Mouse (Mus musculus) midbrain, embryonic 15.5 days (tissue): ENCODE measurements around the gene Ppt2. TPM values are rescaled to one million over a fixed set of nuclear protein-coding genes. Genes with fewer than 3 reads are reported as not detected.
A peak's percentile ranks its signal among the peaks of the same experiment; 100 is the strongest.

Source experiments
- ATAC-seq: fragments of 200-750 bp; cut with Nextera tagmentation; replicated peaks from 2 replicates; pipeline ENCODE4 v1.8.0; 2017; ENCODE audit warnings: moderate TSS enrichment
- H3K27ac ChIP-seq: fragments of 300-500 bp; sonication (generic); 2 replicates; pipeline ENCODE4 v1.5.1; 2015; ENCODE audit warnings: mild to moderate bottlenecking, inconsistent platforms
- H3K27me3 ChIP-seq: fragments of 300-500 bp; sonication (generic); replicated peaks from 2 replicates; pipeline ENCODE4 v1.6.1; 2015; ENCODE audit warnings: inconsistent platforms
- H3K36me3 ChIP-seq: fragments of 300-500 bp; sonication (generic); replicated peaks from 2 replicates; pipeline ENCODE4 v1.6.1; 2015; ENCODE audit warnings: inconsistent platforms
- H3K4me1 ChIP-seq: fragments of 300-500 bp; sonication (generic); 2 replicates; pipeline ENCODE4 v1.6.1; 2015; ENCODE audit warnings: inconsistent platforms
- H3K4me2 ChIP-seq: fragments of 300-500 bp; sonication (generic); 2 replicates; pipeline ENCODE4 v1.6.1; 2015; ENCODE audit warnings: inconsistent platforms, mild to moderate bottlenecking, moderate library complexity
- H3K4me3 ChIP-seq: fragments of 300-500 bp; sonication (generic); 2 replicates; pipeline ENCODE4 v1.5.1; 2015; ENCODE audit warnings: mild to moderate bottlenecking, inconsistent platforms
- H3K9ac ChIP-seq: fragments of 300-500 bp; sonication (generic); 2 replicates; pipeline ENCODE4 v1.6.1; 2015; ENCODE audit warnings: mild to moderate bottlenecking, inconsistent platforms
- H3K9me3 ChIP-seq: fragments of 300-500 bp; sonication (generic); 2 replicates; pipeline ENCODE4 v1.6.1; 2016; ENCODE audit warnings: inconsistent platforms
- WGBS: fragments of 180-500 bp; shearing (Covaris S2); methylation state at CpG from one replicate; pipeline ENCODE4 v1.1.7; 2015; ENCODE audit warnings: mixed read lengths; 5-methylcytosine and 5-hydroxymethylcytosine counted together
- polyA plus RNA-seq: library from polyadenylated mRNA; unstranded; fragments of >200 nt; fragmentation: Nextera tagmentation; extraction: Ambion mirVana; gene quantifications from 2 replicates; pipeline ENCODE4 v1.2.1, GENCODE M21; 2015

The Ppt2 gene
- polyA plus RNA-seq, 1 experiment from 2014 or later = 20.9 TPM

DNA sequence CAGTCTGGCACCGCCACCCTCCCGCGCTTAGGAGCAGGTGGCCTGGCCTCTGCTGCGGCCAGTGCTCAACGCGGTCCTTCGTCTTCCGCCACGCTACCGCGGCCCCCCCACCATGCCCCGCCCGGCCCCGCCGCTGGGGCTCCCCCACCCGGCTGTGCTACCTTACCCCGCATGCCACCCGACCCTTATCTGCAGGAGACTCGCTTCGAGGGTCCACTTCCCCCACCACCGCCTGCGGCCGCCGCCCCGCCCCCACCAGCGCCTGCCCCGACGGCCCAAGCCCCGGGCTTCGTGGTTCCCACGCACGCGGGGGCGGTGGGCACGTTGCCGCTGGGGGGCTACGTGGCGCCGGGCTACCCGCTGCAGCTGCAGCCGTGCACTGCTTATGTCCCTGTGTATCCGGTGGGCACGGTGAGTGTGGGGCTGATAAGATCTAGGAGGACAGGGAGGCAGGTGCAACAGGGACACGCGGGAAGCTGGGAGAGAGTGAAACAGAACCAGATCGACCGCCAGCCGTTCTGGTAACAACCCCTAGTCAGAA, 2.5 kb upstream of the Ppt2 start:
- Histone ChIP-seq H3K4me2 (peak overlapping the region; percentile 89), H3K9ac (peak overlapping the region; percentile 63), H3K36me3 (no peaks in the 10 kb centered on the region), H3K27me3 (peaks cover 3% of the 10 kb centered on the region; the same call in 1 of the 2 replicates), H3K4me3 (peak overlapping the region; percentile 71), H3K9me3 (no peaks in the 10 kb centered on the region), H3K4me1 (peaks cover 54% of the 10 kb centered on the region), H3K27ac (no peak overlapping the region; the same call in 1 of the 2 replicates)
- ATAC-seq = no peak
- WGBS = 2% methylated on average over 47 of the region's 48 CpGs

GRCm38 (mm10) chr17:34629796-34630603, 1.7 kb upstream of the Ppt2 start:
- Histone ChIP-seq H3K9me3 (no peaks in the 10 kb centered on the region), H3K27ac (peak overlapping the region; percentile 95)
- WGBS = 14% methylated on average over 12 of the region's 12 CpGs

DNA sequence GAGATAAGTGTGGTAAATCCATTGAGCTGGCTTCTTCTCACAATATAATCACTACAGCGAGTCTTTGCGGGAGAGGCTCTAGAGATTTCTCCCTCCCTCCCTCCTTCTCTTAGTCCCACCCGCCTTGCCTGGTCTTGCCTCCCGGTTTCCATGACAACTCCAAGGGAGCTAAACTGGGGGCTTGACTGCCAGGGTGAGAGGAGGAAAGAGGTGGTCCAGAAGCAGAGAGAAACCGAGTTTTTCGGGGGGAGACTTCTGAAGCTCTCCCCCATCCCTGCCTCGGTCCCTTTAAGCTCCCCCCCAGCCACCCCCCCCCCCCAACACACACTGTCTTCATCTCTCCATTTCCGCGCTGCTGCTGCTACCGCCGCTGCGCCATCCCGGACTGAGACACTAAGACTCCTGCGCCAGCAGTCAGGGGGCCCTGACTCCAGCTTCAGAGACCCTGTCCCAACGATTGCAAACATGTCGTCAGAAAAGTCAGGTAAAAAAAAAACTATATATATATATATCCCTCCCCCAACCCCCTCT, 976 bp upstream of the Ppt2 start, which contains the start of gene Prrt1:
Gene Prrt1 (plus strand): TSS at position 313 of the 531 bp plus-strand sequence.
- peak within 1 kb of the TSS; percentile 89 for H3K4me2 ChIP-seq
- peak; percentile 46 for ATAC-seq
- H3K9ac ChIP-seq = peak within 1 kb of the TSS; percentile 63
- H3K27me3 ChIP-seq = peaks cover 3% of the 10 kb centered on the region; the same call in 1 of the 2 replicates
- peaks cover 58% of the 10 kb centered on the region for H3K4me1 ChIP-seq
- peak within 1 kb of the TSS; percentile 71 for H3K4me3 ChIP-seq
- H3K36me3 ChIP-seq = no peaks in the 10 kb centered on the region
- under 1% methylated on average over 16 of the region's 16 CpGs for WGBS
- H3K27ac ChIP-seq = peak within 1 kb of the TSS; percentile 95
- no peaks in the 10 kb centered on the region for H3K9me3 ChIP-seq

More at GRCm38 (mm10) chr17:34629796-34630603, 1.7 kb upstream of the Ppt2 start:
- H3K4me1 ChIP-seq = peaks cover 58% of the 10 kb centered on the region
- ATAC-seq = no peak
- H3K27me3 ChIP-seq = peaks cover 3% of the 10 kb centered on the region; the same call in 1 of the 2 replicates
- peak overlapping the region; percentile 63 for H3K9ac ChIP-seq
- H3K4me3 ChIP-seq = peak overlapping the region; percentile 71
- H3K4me2 ChIP-seq = peak overlapping the region; percentile 89
- no peaks in the 10 kb centered on the region for H3K36me3 ChIP-seq

GRCm38 (mm10) chr17:34628644-34628967, 296 bp upstream of the Ppt2 start:
- Histone ChIP-seq H3K4me2 (peak overlapping the region; percentile 89), H3K27me3 (peaks cover 3% of the 10 kb centered on the region; the same call in 1 of the 2 replicates), H3K4me1 (peaks cover 58% of the 10 kb centered on the region), H3K36me3 (no peaks in the 10 kb centered on the region), H3K9me3 (no peaks in the 10 kb centered on the region), H3K4me3 (peak overlapping the region; percentile 71), H3K27ac (peak overlapping the region; percentile 95), H3K9ac (peak overlapping the region; percentile 63)
- no peak for ATAC-seq
- 12% methylated on average over 5 of the region's 5 CpGs for WGBS

- peaks cover 58% of the 10 kb centered on the region for H3K4me1 ChIP-seq
- 0 out of 2 replicates have a peak, but pooled peaks cover 9% of the 10 kb centered on the region for H3K36me3 ChIP-seq
- under 1% methylated on average over 43 of the region's 45 CpGs for WGBS
- H3K9me3 ChIP-seq = no peaks in the 10 kb centered on the region
- H3K27ac ChIP-seq = peak overlapping the region; percentile 95
- peak; percentile 74 for ATAC-seq
- no peaks in the 10 kb centered on the region; the same call in 1 of the 2 replicates for H3K27me3 ChIP-seq
- peak overlapping the region; percentile 71 for H3K4me3 ChIP-seq
- peak overlapping the region; percentile 63 for H3K9ac ChIP-seq
- H3K4me2 ChIP-seq = peak overlapping the region; percentile 89
Measured at GRCm38 (mm10) chr17:34627093-34627942, 992 bp downstream of the Ppt2 start.

DNA sequence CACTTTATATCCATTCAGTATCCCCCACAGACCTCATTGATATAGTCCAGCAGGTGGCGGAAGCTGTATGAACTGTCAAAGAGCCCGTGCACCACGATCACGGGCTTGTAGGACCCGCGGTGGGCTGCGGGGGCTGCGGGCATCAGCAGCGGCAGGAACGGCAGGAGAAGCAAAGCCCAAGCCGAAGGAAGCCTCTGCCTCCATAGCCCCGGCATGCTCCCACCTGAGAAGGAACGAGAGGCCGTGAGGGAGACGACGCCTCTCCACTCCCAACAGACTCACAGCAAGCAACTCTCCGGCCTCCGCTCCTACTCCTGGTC, 1.6 kb downstream of the Ppt2 start:
- peak overlapping the region; percentile 95 for H3K27ac ChIP-seq
- no peaks in the 10 kb centered on the region for H3K9me3 ChIP-seq
- peak overlapping the region; percentile 89 for H3K4me2 ChIP-seq
- H3K4me3 ChIP-seq = peak overlapping the region; percentile 71
- under 1% methylated on average over 18 of the region's 18 CpGs for WGBS
- peak overlapping the region; percentile 63 for H3K9ac ChIP-seq
- peak; percentile 35 for ATAC-seq
- H3K4me1 ChIP-seq = peaks cover 52% of the 10 kb centered on the region
- 0 out of 2 replicates have a peak, but pooled peaks cover 9% of the 10 kb centered on the region for H3K36me3 ChIP-seq
- H3K27me3 ChIP-seq = no peaks in the 10 kb centered on the region; the same call in 1 of the 2 replicates

DNA sequence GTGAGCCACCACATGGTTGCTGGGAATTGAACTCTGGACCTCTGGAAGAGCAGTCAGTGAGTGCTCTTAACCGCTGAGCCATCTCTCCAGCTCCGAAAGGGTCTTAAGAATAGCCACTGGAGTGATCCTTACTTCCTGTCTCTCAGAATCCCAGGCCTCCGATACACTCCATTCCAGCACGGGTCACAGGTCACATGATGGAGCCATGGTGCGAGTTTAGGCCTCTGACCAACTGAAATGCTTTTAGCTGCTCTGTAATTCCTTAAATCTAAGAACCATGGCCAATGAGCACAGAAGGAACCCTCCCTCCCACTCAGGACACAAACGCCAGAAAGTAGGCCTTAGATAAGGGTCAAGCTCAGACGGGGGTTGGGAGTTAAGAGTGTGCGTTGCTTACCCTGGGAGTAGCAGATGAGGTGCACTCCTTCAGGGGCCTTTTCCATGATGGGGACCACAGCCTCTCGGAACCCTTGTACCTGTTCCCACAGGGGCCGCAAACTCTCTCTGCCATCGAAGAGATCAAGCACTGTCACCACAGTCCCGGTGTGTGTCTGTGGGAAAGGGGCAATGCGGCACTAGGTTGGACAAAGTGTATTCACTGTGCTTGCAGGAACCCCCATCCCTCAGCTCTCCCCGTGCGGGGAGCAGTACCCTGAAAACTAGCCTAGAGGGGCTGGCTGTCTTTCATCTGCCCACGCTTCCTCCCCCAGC, 2.1 kb downstream of the Ppt2 start:
- Histone ChIP-seq H3K9me3 (no peaks in the 10 kb centered on the region), H3K27ac (peak overlapping the region; percentile 95), H3K4me1 (peaks cover 47% of the 10 kb centered on the region), H3K4me2 (peak overlapping the region; percentile 89), H3K27me3 (no peaks in the 10 kb centered on the region; the same call in 1 of the 2 replicates), H3K4me3 (peak overlapping the region; percentile 71), H3K9ac (peak overlapping the region; percentile 63), H3K36me3 (0 out of 2 replicates have a peak, but pooled peaks cover 9% of the 10 kb centered on the region)
- ATAC-seq = no peak
- 50% methylated on average over 16 of the region's 16 CpGs for WGBS

DNA sequence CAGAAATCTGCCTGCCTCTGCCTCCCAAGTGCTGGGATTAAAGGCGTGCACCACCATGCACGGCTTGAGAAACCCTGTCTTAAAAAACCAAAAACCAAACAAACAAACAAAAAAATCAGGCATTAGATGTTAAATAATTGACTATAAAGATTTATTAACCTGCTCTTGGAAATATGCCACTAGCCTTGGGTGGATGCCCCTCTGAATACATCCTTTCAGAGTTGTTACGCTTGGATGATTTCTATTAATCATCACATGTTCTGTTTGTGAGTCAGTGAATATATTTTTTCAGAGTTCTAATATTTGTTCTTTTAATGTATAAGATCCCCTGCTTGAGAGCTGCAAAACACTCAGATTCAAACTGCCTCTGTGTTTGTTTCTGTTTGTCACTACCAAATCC, 3.3 kb downstream of the Ppt2 start:
- Histone ChIP-seq H3K4me3 (no peak overlapping the region), H3K9me3 (no peaks in the 10 kb centered on the region), H3K27me3 (no peaks in the 10 kb centered on the region), H3K36me3 (0 out of 2 replicates have a peak, but pooled peaks cover 9% of the 10 kb centered on the region), H3K9ac (no peak overlapping the region), H3K27ac (no peak overlapping the region), H3K4me2 (no peak overlapping the region), H3K4me1 (peaks cover 34% of the 10 kb centered on the region)
- WGBS = 95% methylated on average over 3 of the region's 3 CpGs
- no peak for ATAC-seq

- 88% methylated on average over 9 of the region's 9 CpGs for WGBS
- no peak for ATAC-seq
- 0 out of 2 replicates have a peak, but pooled peaks cover 12% of the 10 kb centered on the region for H3K36me3 ChIP-seq
Measured at GRCm38 (mm10) chr17:34623161-34623560, 5.1 kb downstream of the Ppt2 start.

GRCm38 (mm10) chr17:34621006-34621405, 7.3 kb downstream of the Ppt2 start:
- no peak for ATAC-seq
- H3K4me2 ChIP-seq = no peak overlapping the region
- no peaks in the 10 kb centered on the region for H3K27me3 ChIP-seq
- 94% methylated on average over 8 of the region's 8 CpGs for WGBS
- no peak overlapping the region for H3K27ac ChIP-seq
- H3K36me3 ChIP-seq = peaks cover 15% of the 10 kb centered on the region; the same call in 1 of the 2 replicates
- H3K9me3 ChIP-seq = no peaks in the 10 kb centered on the region
- no peak overlapping the region for H3K9ac ChIP-seq
- peaks cover 6% of the 10 kb centered on the region for H3K4me1 ChIP-seq
- no peak overlapping the region for H3K4me3 ChIP-seq

More at GRCm38 (mm10) chr17:34623161-34623560, 5.1 kb downstream of the Ppt2 start:
- H3K9ac ChIP-seq = no peak overlapping the region
- H3K9me3 ChIP-seq = no peaks in the 10 kb centered on the region
- H3K4me2 ChIP-seq = no peak overlapping the region
- no peaks in the 10 kb centered on the region for H3K27me3 ChIP-seq
- H3K4me3 ChIP-seq = no peak overlapping the region
- H3K4me1 ChIP-seq = peaks cover 17% of the 10 kb centered on the region
- H3K27ac ChIP-seq = no peak overlapping the region

DNA sequence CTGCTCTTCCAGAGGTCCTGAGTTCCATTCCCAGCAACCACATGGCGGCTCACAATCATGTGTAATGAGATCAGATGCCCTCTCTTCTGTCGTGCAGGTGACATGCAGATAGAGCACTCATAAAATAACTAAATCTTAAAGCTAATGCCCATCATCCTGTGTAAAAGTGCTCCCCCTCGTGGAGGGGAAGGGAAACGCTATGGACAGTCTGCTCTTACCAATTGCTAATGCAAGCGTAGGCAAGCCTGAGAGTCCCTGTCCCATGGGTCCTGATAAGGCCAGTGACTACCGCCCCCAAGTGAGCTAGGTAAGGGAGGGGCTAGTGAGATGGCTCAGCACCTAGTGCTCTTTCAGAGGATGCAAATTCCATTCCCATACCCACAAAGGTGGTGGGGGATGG, 9.3 kb downstream of the Ppt2 start:
- H3K36me3 ChIP-seq = peaks cover 23% of the 10 kb centered on the region
- no peaks in the 10 kb centered on the region for H3K4me1 ChIP-seq
- H3K4me2 ChIP-seq = no peak overlapping the region
- ATAC-seq = no peak
- H3K27ac ChIP-seq = no peak overlapping the region
- no peak overlapping the region for H3K9ac ChIP-seq
- no peaks in the 10 kb centered on the region for H3K27me3 ChIP-seq
- H3K9me3 ChIP-seq = no peaks in the 10 kb centered on the region
- WGBS = 14% methylated on average over 6 of the region's 6 CpGs
- H3K4me3 ChIP-seq = no peak overlapping the region
